8 mouse cellular contexts compared by ENCODE assay signal in the genomic region with DNA sequence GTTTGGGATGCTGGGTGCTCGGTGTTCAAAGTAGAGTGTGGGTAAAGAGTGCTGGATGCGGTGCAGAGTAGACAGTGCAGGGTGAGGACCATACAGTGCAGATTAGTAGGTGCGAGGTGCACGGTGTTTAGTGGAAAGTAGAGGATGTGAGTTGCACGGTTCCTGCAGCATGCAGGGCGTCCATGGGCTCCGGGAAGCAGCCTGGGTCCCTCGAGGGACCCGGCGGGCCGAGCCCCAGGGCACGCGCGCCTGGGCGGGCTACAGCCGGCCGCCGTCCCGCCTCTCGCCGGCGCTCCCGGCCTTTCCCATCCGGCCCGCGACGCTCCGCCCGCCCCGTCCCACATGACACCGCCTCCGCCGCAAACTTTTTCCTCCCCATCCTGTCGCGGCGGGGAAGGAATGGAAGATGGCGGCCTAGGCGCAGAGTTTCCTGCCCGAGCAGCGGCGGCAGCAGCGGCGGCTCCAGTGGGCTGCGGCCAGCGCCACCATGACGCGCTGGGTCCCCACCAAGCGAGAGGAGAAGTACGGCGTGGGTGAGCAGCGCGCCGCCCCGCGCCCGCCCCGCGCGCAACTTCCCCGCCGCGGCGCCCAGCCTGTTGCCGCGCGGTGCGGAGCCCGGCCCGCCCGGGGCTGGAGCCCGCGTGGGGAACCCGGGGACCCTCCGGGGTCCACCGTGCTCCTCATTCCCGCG. TPM values are rescaled to one million over a fixed set of nuclear protein-coding genes. Genes with fewer than 3 reads are reported as not detected.
DNase-seq lines count a peak whose midpoint lies in the region; ATAC-seq lines count a peak whose summit lies in the region.

A gene (plus strand): TSS at position 343 of the 691 bp plus-strand sequence.

- H3K4me3 ChIP-seq in hindbrain, embryonic 14.5 days (replicated peaks; ENCODE audit: low read length) = peak within 1 kb of the TSS; percentile 62

- H3K4me1 ChIP-seq in hindbrain, embryonic 14.5 days (replicated peaks; ENCODE audit: control insufficient read depth, insufficient read depth, low read length) = no peaks in the 10 kb centered on the region; the same call in 1 of the 2 replicates

- H3K27me3 ChIP-seq in hindbrain, embryonic 14.5 days (ENCODE audit: control insufficient read depth, insufficient read depth, low read length) = peaks cover 31% of the 10 kb centered on the region; the same call in 1 of the 2 replicates

- peak within 1 kb of the TSS; percentile 99 for H3K4me2 ChIP-seq in hindbrain, embryonic 14.5 days (replicated peaks)

- H3K27ac ChIP-seq in hindbrain, embryonic 14.5 days = 0 out of 2 replicates have a peak within 1 kb of the TSS, but pooled peaks have one; percentile 48

- DNase-seq in ZHBTc4 (ENCODE audit: low read depth, low spot score) = peak; percentile 85
- DNase-seq in cerebellum, postnatal 25 days = peak; percentile 19 to 42
- DNase-seq in gastrocnemius, adult 8-10 months (ENCODE audit: low spot score in 2 of 2) = peak; percentile 27 to 50
- peak; percentile 50 for DNase-seq in hindbrain, embryonic 14.5 days (ENCODE audit: low spot score)
- DNase-seq in left cerebral cortex, adult 8-10 months (ENCODE audit: low spot score in 2 of 2) = peak in 1 of 2 experiments; percentile 25
- DNase-seq in lung, postnatal 4 days = peak; percentile 87 to 89
- DNase-seq in right cerebral cortex, postnatal 14 days = peak; percentile 55

- ATAC-seq in hindbrain, embryonic 14.5 days (ENCODE audit: low FRiP score) = peak; percentile 77
- ATAC-seq in inflammation-experienced regulatory T-cells, adult 6 months = no peak

- no peaks in the 10 kb centered on the region for H3K9me3 ChIP-seq in hindbrain, embryonic 14.5 days (ENCODE audit: control insufficient read depth, low read length)

- 3% methylated on average over 46 of the region's 77 CpGs for WGBS in hindbrain, embryonic 14.5 days

- no peaks in the 10 kb centered on the region for H3K36me3 ChIP-seq in hindbrain, embryonic 14.5 days (replicated peaks; ENCODE audit: control insufficient read depth, insufficient read depth)

- peak within 1 kb of the TSS; percentile 61 for H3K9ac ChIP-seq in hindbrain, embryonic 14.5 days

RNA-seq across cellular contexts. Expression of the gene that starts here (rescaled TPM):
- 1 to 10 TPM; 4.6 to 5.8 (median 5.1) TPM for total RNA-seq in gastrocnemius, adult 8-10 months (2022)
- polyA plus RNA-seq in hindbrain, embryonic 14.5 days (2014; fragmentation: Nextera tagmentation; extraction: Ambion mirVana) = 9.8 and 9.9 TPM in 2 replicates
- 10 to 100 TPM; 25.9 to 27.8 (median 27.2) TPM for total RNA-seq in left cerebral cortex, adult 8-10 months (2022)
- under 1 TPM in 1 of 3 experiments, not detected in 2; 0.11 TPM for polyA plus RNA-seq in inflammation-experienced regulatory T-cells, adult 6 months (2017; shearing (Covaris generic))
